Mouse (Mus musculus) neural tube, embryonic 11.5 days (tissue): ENCODE measurements around the gene Nrn1. TPM values are rescaled to one million over a fixed set of nuclear protein-coding genes. Genes with fewer than 3 reads are reported as not detected.

Experiments used
- ATAC-seq: fragments of 200-750 bp; cut with Nextera tagmentation; 2 replicates; pipeline ENCODE4 v1.8.0; 2017; ENCODE audit warnings: moderate number of reproducible peaks, mild to moderate bottlenecking, moderate TSS enrichment, moderate library complexity; ENCODE audit not compliant: insufficient read depth, low FRiP score, low TSS enrichment
- DNase-seq: peaks from one replicate; pipeline ENCODE4 v3.0.0-alpha.2; 2015; ENCODE audit warnings: low spot score
- H3K27ac ChIP-seq: fragments of 300-500 bp; sonication (generic); 2 replicates; pipeline ENCODE4 v1.5.1; 2014; ENCODE audit warnings: low read depth, mild to moderate bottlenecking, low read length
- H3K27me3 ChIP-seq: fragments of 300-500 bp; sonication (generic); 2 replicates; pipeline ENCODE4 v1.6.1; 2014; ENCODE audit warnings: mild to moderate bottlenecking, low read length, mixed read lengths; ENCODE audit not compliant: control insufficient read depth, insufficient read depth
- H3K36me3 ChIP-seq: fragments of 300-500 bp; sonication (generic); 2 replicates; pipeline ENCODE4 v1.6.1; 2014; ENCODE audit warnings: mild to moderate bottlenecking, low read length, moderate library complexity, mixed read lengths; ENCODE audit not compliant: control insufficient read depth, insufficient read depth
- H3K4me1 ChIP-seq: fragments of 300-500 bp; sonication (generic); 2 replicates; pipeline ENCODE4 v1.6.1; 2014; ENCODE audit warnings: low read length, mixed read lengths; ENCODE audit not compliant: control insufficient read depth, insufficient read depth
- H3K4me2 ChIP-seq: fragments of 300-500 bp; sonication (generic); 2 replicates; pipeline ENCODE4 v1.6.1; 2014; ENCODE audit warnings: low read depth, mild to moderate bottlenecking, moderate library complexity
- H3K4me3 ChIP-seq: fragments of 300-500 bp; sonication (generic); 2 replicates; pipeline ENCODE4 v1.5.1; 2014; ENCODE audit warnings: low read depth, low read length
- H3K9ac ChIP-seq: fragments of 300-500 bp; sonication (generic); 2 replicates; pipeline ENCODE4 v1.6.1; 2014; ENCODE audit warnings: mild to moderate bottlenecking, low read length
- H3K9me3 ChIP-seq: fragments of 300-500 bp; sonication (generic); 2 replicates; pipeline ENCODE4 v1.6.1; 2016; ENCODE audit warnings: low read length; ENCODE audit not compliant: control insufficient read depth
- WGBS: fragments of 180-500 bp; shearing (Covaris S2); extraction: QIAGEN DNeasy Blood & Tissue Kit; methylation state at CpG from one replicate; pipeline ENCODE4 v1.1.7; 2014; 5-methylcytosine and 5-hydroxymethylcytosine counted together
- polyA plus RNA-seq: library from polyadenylated mRNA; unstranded; fragments of >200 nt; fragmentation: Nextera tagmentation; extraction: Ambion mirVana; gene quantifications from 2 replicates; pipeline ENCODE4 v1.2.1, GENCODE M21; 2014

Nrn1 gene
- polyA plus RNA-seq, 1 experiment from 2014 or later = 27.3 TPM

DNA sequence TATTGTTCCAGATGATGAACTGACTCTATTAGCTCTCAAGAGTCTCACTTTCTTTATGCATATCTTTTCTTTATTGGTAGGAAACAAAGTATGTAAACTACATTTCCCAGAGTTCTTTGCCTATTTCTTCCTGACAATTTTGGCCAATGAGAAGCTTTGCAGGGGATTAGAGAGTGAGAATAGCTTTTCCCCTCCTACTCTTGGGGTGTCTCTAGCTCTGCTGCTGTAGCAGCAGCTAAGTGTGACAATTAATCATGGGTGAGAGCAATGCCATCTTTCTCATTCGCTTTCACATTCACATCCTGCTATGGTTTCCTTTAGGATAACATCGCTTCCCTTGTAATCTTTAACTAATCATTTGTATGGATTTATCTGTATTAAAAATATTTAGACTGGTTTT is 18.2 kb downstream of the Nrn1 start:
- no peak for DNase-seq
- H3K9ac ChIP-seq = no peak overlapping the region
- no peaks in the 10 kb centered on the region for H3K36me3 ChIP-seq
- peaks cover under 1% of the 10 kb centered on the region; the same call in 1 of the 2 replicates for H3K27me3 ChIP-seq
- ATAC-seq = no peak
- H3K9me3 ChIP-seq = no peaks in the 10 kb centered on the region
- no peak overlapping the region for H3K27ac ChIP-seq
- 64% methylated on average over 2 of the region's 2 CpGs for WGBS
- no peaks in the 10 kb centered on the region for H3K4me1 ChIP-seq
- no peak overlapping the region for H3K4me2 ChIP-seq
- no peak overlapping the region for H3K4me3 ChIP-seq

DNA sequence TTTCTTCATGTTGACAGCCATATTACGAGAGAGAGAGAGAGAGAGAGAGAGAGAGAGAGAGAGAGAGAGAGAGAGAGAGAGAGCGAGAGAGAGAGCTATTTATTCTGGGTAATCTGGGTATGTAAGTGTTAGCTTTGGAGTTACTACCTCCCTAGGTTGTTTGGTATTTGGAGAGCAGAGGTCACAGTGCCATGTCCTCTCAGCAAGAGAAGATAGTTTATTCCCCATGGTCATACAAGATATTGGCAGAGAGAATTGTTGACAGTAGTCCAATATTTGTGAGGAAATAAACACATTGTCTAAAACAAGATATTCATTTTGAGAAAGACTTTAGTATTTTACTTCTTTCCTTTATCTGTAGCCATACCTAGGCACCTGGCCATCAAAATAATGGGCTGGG is 20.8 kb downstream of the Nrn1 start:
- Histone ChIP-seq H3K9me3 (no peaks in the 10 kb centered on the region), H3K4me2 (no peak overlapping the region), H3K36me3 (no peaks in the 10 kb centered on the region), H3K4me3 (no peak overlapping the region), H3K27me3 (no peaks in the 10 kb centered on the region), H3K9ac (no peak overlapping the region), H3K4me1 (no peaks in the 10 kb centered on the region), H3K27ac (no peak overlapping the region)
- no peak for DNase-seq
- no peak for ATAC-seq
- WGBS = 80% methylated on average over 2 of the region's 2 CpGs

DNA sequence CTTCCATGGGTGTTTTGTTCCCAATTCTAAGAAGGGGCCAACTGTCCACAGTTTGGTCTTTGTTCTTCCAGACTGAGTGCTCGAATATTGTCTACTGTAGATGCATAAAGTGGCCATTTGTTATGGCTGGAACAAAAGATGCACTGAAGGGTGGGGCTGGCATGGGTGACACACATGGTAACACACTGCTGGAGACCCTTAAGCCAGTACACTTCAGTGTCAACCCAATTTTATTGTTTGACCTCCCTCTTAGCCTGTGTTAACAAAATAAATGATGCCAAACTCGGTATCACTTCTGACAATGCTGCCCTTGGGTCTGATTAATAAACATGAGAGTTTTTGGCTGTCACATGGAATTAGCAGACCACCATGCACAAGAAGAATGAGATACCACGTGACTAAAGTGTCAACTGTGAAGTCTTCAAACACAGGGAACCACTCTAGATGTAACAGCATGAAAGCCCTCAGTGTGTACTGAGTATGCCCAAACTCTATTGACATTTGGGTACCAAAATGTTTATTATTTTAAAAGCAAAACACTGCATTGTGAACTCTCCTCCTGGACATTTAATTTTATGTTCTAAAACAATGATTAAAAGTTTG is 27.7 kb downstream of the Nrn1 start:
- Histone ChIP-seq H3K27me3 (no peaks in the 10 kb centered on the region), H3K27ac (no peak overlapping the region), H3K4me2 (no peak overlapping the region), H3K4me1 (no peaks in the 10 kb centered on the region), H3K4me3 (no peak overlapping the region), H3K9me3 (no peaks in the 10 kb centered on the region), H3K9ac (no peak overlapping the region), H3K36me3 (no peaks in the 10 kb centered on the region)
- ATAC-seq = no peak; the same call in 1 of the 2 replicates
- 42% methylated on average over 3 of the region's 3 CpGs for WGBS
- DNase-seq = no peak

DNA sequence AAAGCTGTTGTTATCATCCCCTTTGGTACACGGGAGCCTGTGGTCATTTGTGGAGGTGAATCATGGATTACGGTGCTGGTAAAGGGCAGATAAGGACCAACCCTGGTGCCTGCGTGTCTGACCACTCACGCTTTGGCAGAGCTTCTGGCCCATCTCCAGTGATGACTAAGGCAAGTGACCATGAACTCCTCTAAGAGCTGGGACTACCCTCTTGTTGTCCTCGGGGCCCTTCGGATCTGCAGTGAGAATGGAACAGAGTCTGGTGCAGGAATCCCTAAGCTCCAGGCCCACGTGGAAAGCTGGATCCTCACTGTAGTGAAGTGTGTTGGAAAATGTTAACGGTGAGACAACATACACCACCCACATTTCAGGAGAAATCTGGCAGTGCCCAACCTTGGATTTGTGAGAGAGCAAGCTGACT is 38.6 kb downstream of the Nrn1 start:
- no peak overlapping the region for H3K9ac ChIP-seq
- H3K27me3 ChIP-seq = no peaks in the 10 kb centered on the region
- no peaks in the 10 kb centered on the region for H3K4me1 ChIP-seq
- H3K4me3 ChIP-seq = no peak overlapping the region
- no peaks in the 10 kb centered on the region for H3K36me3 ChIP-seq
- no peak overlapping the region for H3K4me2 ChIP-seq
- H3K27ac ChIP-seq = no peak overlapping the region
- ATAC-seq (no peak), DNase-seq (no peak)
- WGBS = 88% methylated on average over 8 of the region's 8 CpGs
- no peaks in the 10 kb centered on the region for H3K9me3 ChIP-seq

DNA sequence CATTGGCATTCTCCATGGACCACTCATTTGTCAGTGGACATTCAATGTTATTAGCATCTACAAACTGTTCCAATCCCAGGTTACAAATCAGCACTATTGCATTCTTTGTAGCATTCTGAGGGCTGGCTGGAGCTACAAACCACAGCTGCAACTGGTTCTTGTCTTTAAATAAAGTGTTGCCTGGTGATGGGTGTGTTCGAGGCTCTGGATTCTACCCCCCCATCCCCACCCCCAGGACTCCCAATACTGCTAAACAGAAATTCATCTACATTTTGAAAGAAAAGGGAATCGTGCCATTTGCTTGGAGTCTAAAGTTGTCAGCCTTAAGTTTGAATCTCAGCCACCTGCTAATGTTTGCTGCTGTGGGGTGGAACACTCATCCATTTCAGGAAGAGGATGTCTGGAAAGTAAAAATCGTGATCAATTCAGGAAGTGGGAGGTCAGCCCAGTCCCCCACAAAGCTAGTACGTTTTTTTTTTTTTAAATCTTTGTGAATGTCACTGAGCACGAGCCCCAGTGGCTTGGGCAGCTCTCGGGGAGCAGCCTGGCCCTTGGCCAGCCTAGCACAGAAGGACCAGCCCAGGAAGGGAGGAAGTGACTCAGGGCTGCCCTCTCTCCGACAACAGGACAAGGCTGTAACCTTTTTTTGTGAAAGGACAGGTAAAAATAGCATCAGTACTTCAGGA is 39.3 kb downstream of the Nrn1 start:
- no peak for DNase-seq
- WGBS = 67% methylated on average over 7 of the region's 7 CpGs
- no peak for ATAC-seq
- Histone ChIP-seq H3K36me3 (no peaks in the 10 kb centered on the region), H3K9me3 (no peaks in the 10 kb centered on the region), H3K4me2 (no peak overlapping the region), H3K4me1 (no peaks in the 10 kb centered on the region), H3K4me3 (no peak overlapping the region), H3K9ac (no peak overlapping the region), H3K27me3 (no peaks in the 10 kb centered on the region), H3K27ac (no peak overlapping the region)

DNA sequence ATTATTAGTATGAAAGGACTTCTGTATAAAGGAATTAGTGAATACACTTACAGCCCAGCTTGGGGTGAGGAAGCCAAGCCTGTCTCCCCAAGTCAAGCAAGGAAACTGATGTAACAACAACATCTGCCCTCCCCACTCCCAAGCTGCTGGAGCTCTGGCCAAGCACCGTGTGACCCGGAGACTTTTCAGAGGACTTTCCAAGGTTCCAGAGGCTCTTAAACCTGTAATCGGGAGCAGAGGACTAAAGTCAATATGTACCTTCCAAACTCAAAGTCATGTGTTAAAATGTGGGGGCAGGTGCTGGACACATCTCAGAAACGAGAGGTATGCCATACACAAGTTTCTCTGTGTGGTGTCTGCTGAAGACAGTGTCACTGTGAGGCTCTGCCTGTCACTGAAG is 51.4 kb downstream of the Nrn1 start:
- WGBS = 83% methylated on average over 4 of the region's 4 CpGs
- Histone ChIP-seq H3K27me3 (no peaks in the 10 kb centered on the region), H3K36me3 (no peaks in the 10 kb centered on the region), H3K9ac (no peak overlapping the region), H3K27ac (no peak overlapping the region), H3K4me2 (no peak overlapping the region), H3K4me3 (no peak overlapping the region), H3K4me1 (no peaks in the 10 kb centered on the region), H3K9me3 (no peaks in the 10 kb centered on the region)
- ATAC-seq (no peak), DNase-seq (no peak)

DNA sequence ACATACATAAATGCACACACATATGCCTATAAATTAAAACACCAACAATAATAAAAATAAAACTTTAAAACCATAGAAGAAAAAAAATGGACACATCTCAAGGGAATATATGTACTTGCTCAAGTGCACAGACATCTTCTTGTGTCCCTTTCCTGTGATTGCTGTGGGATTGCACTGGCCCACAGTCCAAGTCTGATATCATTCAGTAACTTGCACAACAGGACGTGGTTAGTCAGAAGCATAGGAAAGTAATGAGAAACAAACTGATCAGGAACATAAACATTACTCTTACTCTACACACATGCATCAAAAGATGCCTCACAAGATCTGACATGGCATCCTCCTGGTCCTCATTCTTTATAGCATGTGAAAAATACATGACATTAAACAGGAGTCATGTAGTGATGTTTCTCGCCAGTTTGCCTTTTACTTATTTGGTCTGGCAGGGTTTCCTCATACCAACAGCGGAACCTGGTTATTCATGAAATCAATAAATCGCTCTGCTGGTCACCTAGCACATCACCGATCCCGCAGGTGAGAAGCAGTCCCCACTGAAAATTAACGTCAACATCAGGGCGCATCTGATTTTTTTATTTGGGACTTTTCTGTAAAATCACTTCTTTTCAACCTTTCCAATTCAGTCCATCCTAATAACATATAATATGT is 54.1 kb downstream of the Nrn1 start:
- ATAC-seq = no peak

DNA sequence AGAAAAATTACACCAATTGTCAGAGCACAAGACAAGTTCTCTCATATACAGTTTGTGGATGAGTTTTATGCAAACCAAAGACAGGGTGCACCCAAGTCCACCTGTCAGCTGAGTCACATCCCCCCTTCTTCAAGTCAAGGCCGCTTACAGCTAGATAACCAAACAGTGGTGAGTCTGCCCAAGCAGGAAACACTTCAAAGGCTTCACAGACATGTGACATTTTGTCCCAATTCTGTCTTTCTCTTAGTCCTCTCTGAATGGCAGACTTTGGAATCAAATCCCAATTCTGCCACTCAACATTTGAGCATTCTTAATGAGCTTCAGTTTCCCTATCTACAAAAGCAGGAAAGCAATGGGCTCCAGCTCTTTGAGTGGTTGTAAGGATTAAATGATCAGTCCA is 55.6 kb downstream of the Nrn1 start:
- no peaks in the 10 kb centered on the region for H3K9me3 ChIP-seq
- DNase-seq (no peak), ATAC-seq (no peak)
- H3K36me3 ChIP-seq = no peaks in the 10 kb centered on the region
- H3K27ac ChIP-seq = no peak overlapping the region
- WGBS = 86% methylated on average over 1 of the region's 1 CpGs
- no peaks in the 10 kb centered on the region for H3K4me1 ChIP-seq
- H3K4me2 ChIP-seq = no peak overlapping the region
- H3K27me3 ChIP-seq = no peaks in the 10 kb centered on the region
- no peak overlapping the region for H3K4me3 ChIP-seq
- H3K9ac ChIP-seq = no peak overlapping the region

More for the DNA sequence above, 54.1 kb downstream of the Nrn1 start:
- no peak overlapping the region for H3K4me3 ChIP-seq
- no peak overlapping the region for H3K27ac ChIP-seq
- H3K9me3 ChIP-seq = no peaks in the 10 kb centered on the region
- no peaks in the 10 kb centered on the region for H3K4me1 ChIP-seq
- H3K27me3 ChIP-seq = no peaks in the 10 kb centered on the region
- no peak overlapping the region for H3K4me2 ChIP-seq
- H3K36me3 ChIP-seq = no peaks in the 10 kb centered on the region
- WGBS = 91% methylated on average over 8 of the region's 8 CpGs
- no peak for DNase-seq
- no peak overlapping the region for H3K9ac ChIP-seq
